Mouse (Mus musculus): ENCODE measurements around the gene Wdr18.

Wdr18 gene

DNA sequence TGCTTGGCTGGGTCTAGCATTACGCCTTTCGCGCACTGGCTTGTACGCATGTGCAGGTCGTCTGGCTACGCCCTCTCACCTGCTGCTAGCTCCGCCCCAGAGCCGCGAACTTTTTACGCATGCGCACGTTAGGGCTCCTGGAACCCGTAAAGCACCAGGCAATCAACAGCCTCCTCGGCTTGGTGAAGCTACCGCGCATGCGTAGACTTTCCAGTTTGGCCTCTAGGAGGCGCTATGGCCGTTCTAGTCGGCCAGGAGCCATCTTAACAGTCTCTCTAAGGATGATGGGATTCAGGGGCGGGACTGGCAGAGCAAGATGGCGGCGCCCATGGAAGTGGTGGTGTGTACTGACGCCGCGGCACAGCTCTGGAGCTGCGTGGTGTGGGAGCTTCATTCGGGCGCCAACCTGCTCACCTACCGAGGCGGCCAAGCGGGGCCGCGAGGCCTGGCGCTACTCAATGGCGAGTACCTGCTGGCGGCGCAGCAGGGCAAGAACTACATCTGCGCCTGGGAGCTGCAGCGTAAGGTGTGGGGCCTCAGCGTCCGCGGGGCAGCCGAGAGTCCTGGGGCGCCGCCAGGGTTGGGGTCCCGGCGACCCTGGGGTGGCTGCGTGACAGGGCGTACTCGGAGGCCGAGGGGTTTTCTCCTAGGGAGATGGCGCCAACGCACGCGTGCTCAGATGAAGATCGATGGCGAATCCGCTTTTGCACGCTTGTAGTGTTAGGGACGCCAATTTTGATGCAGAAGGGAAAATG is at the start of gene Wdr18:
Wdr18 (plus strand) TSS at position 306 of the 755 bp plus-strand sequence.
- peak; percentile 99 for DNase-seq (ENCODE audit: low spot score)

DNA sequence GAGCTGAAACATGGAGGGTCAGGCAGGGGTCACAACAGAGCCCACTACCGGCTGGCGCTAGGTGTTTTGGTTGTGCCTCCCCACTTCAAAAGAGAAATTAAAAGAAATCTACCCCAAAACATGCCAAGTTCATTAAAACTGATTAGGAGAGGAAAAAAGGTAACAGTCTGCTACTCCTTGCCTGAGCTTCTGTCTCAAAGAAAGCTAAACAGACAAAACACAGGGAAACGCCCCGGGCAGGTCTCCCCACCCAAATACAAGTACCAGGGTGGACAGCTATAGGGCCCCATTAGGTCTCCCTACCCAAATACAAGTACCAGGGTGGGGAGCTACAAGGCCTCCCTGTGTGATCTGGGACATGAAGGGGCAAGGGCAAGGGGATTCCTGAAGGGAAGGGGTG is 49.4 kb upstream of the Wdr18 start, which contains the start of gene Gm26602:
Gm26602 (plus strand) TSS at position 301 of the 400 bp plus-strand sequence.
- DNase-seq (ENCODE audit: low spot score) = no peak

GRCm38 (mm10) chr10:79912412-79912811 is 47.5 kb upstream of the Wdr18 start:
- no peak for DNase-seq (ENCODE audit: low spot score)

- DNase-seq (ENCODE audit: low spot score) = no peak
These were observed 45.6 kb upstream of the Wdr18 start for GRCm38 (mm10) chr10:79914131-79914947.

DNA sequence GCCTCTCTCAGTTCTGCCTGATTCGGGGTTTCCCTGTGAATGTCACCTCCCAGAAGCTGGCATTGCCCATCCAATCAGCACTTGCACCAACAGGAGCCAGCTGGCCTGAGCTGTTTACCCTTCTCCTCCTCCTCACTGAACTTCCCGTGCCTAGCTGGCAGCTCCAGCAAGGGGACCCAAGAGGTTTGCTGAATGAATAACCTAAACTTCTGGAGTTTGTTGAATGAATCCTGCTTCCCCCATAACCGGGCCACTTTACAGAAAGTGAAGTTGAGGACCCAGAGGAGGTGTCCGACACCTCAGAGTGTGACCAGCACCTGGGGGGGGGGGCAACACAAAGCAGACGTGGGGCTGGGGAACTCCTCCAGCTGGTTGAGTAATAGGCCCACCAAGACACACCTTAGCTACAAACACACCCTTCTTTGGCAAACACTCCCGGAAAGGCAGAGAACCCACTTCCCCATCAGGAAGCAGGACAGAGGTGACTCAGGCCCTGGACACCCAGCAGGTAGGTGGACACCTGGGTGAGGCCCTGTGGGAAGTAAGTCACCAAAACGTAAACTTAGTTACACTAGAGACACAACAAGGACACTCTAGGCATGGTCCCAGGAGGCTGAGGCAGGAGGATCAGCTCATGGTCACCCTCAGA is 44.9 kb upstream of the Wdr18 start:
- no peak for DNase-seq (ENCODE audit: low spot score)

GRCm38 (mm10) chr10:79916081-79916480 is 43.9 kb upstream of the Wdr18 start:
- DNase-seq (ENCODE audit: low spot score) = no peak

DNA sequence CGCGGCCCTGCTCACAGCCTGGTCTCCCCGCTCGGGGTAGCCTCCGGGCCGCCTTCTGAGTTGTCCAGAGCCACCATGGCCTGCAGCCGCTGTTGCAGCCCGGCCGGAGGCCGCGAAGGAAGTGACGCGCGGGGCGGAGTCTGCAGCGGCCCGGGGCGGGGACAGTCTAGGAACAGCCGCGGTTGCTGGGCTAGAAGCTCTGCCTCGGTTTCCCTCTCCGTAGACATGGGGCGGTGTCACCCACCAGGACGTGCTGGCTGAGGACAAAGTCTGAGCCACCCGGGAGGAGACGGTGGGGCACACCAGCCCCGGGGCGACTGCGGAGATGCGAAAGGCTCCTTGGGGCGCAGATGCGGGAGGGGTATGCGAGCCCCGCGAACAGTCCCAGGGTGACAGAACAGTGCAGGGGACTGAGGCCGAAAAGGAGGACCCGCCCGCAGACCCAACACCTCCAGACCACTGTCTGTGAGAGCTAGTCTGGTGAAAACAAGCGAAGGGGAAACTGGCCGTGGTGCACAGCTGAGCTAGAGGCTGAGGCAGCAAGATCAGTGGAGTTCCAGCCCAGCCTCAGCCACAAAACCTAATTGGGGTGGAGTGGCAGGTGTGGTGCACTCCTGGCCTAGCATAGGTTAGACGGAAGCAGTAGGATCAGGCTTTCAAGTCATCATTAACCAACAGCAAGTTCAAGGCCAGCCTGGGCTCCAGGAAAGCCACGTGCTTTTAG is 43.0 kb upstream of the Wdr18 start, which contains the start of gene Kiss1r:
Kiss1r (plus strand) TSS at position 164 of the 724 bp plus-strand sequence.
- DNase-seq (ENCODE audit: low spot score) = peak; percentile 94

DNA sequence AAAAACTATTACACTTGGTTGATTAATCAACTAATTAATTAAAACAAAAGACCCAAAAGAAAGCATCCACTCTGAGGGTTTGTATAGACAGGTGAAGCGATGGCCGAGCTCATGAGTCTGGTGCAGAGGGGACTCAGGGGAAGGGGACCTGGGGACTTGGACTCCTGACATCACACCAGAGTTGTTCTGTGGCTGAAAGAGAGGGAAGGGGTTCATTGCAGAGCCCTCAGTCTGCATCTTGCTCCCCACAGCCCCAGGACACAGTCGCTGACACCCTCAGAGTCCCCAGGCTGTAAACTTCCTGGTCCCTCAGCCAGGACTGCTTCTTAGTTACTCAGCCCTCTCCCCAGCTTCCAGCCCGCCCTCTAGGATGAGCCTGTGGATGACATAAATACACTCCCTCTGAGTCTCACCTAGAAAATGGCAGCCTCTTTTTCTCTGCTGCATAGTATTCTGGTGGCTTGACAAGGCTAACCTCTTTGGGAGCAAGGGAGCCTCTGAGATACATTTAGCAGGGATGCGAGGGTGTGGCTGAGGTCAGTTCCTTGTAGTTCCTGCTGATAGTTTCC is 42.3 kb upstream of the Wdr18 start:
- DNase-seq (ENCODE audit: low spot score) = no peak

DNA sequence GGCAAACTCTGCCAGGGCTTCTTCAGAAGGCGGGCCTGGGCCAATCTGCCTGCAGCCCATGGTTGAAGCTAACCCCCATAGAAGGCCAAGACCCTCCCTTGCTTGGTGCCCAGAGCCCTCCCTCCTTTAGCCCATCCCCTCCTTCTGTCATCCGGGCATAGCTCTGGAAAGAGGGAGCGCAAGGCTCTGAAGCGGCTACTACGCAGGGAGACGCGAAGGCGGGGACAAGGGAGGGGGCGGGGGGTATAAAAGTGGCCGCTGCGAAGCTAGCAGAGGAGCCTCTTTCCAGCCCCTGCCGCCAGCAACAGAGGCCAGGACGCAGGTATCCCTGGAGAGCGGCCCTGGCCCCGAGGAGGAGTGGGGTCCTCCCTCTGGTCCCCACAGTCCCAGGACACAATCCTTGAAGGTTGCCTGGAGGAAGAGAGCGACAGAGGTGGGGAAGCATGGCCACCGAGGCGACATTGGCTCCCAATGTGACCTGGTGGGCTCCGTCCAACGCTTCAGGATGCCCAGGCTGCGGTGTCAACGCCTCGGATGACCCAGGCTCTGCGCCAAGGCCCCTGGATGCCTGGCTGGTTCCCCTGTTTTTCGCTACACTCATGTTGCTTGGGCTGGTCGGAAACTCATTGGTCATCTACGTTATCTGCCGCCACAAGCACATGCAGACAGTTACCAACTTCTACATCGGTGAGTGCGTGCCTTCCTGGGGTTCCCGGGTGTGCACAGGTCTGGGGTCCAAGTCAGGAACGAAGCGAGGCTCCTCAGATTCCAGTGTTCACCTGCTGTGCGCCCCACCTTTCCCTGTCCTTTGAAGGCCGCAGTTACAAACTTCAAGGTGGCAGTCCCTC is 41.5 kb upstream of the Wdr18 start:
- no peak for DNase-seq (ENCODE audit: low spot score)

DNA sequence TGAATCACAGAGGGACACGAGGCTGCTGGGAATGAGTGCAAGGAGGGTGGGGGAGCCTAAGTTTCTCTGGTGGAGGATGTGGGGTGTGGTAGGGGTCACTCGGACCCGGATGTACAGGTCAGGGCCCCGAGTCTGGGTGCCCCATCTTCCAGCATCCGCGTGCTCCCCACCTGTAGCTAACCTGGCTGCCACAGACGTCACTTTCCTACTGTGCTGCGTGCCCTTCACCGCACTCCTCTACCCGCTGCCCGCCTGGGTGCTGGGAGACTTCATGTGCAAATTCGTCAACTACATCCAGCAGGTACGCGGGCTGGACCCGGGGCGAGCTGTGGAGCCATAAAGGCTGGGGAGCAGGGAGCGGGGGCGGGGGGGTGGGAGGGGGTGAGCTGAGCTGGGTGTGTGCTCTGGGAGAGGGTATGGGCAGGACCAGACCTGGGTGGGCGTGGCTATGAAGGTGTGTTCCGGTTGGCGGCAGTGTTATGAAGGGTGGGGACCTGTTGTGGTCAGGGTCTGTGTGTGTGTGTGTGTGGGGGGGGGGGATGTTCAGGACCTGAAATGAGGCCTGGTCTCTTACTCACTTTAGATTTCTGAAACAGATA is 40.6 kb upstream of the Wdr18 start:
- DNase-seq (ENCODE audit: low spot score) = no peak

DNA sequence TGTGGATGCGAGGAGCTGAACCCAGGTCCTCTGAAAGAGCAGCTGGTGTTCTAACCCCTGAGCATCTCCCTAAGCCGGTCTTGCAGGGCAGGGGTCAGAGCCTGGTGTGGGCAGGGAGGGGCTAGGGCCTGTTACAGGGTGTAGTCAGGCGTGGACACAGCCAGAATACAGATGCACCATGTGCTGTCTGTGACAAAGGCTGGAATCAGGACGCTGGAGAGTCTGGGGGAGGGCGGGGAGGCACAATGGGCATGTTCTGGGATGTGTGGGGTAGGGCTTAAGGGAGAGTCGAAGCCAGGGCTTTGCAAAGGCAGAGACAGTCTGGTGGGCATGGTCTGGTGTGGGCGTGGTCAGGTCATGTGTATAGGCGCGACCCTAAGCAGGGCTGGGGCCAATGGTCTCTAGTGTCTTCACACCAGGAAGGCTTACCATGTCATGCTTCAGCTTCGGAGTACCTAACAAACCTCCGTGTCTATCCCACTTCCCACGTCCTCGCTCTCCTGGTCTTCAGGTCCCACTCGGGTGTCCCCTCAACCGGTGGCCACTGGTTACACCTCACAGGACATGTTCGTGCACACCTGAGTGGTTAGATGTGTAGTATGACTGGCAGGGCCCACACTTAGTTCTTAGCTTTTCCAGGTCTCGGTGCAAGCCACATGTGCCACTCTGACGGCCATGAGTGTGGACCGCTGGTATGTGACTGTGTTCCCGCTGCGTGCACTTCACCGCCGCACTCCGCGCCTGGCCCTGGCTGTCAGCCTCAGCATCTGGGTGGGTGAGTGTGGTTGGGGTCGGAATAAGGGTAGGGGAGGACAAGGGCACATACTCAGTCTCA is 39.7 kb upstream of the Wdr18 start:
- no peak for DNase-seq (ENCODE audit: low spot score)

GRCm38 (mm10) chr10:79920958-79921535 is 38.9 kb upstream of the Wdr18 start, which contains the start of gene R3hdm4:
TSS of gene R3hdm4 (minus strand) at chr10:79921208.
- DNase-seq (ENCODE audit: low spot score) = no peak

GRCm38 (mm10) chr10:79921572-79921971 is 38.4 kb upstream of the Wdr18 start:
- DNase-seq (ENCODE audit: low spot score) = no peak

DNA sequence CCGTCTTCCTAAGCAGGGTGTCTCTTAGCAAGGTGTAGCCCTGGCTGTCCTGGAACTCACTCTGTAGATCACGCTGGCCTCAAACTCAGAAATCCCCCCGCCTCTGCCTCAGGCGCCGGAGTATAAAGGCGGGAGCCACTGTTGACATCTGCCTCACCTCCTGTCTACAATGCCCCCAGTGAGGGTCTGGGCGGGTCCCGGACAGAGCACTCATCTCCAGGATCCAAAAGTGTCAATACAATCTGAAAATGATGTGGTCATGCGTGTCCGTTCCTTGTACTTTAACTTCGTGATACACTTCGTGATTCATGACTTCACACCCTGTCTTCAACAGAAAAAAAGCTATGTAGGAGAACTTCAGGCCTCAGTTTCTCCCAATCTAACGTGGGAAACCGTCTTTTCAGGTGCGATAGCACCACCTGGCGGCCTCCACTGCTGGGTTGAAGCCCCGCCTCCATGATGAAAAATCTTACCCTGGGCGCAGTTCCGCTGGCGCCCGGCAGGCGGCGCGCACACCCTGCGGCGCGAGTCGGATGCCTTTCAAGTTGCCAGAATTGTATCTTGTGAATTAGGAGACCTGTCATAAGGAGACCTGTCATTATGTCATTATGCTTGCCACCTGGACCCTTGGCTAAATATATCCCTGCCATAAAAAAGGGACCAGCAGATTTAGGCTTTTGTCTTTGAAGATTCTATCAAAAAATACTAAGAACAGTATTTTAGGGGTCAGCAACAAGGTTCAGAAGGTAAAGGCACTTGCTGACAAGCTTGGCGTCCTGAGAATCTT is 34.8 kb upstream of the Wdr18 start:
- DNase-seq (ENCODE audit: low spot score) = peak; percentile 96

- DNase-seq (ENCODE audit: low spot score) = no peak
These were observed 34.0 kb upstream of the Wdr18 start for GRCm38 (mm10) chr10:79925785-79926490.

- peak; percentile 93 for DNase-seq (ENCODE audit: low spot score)
These were observed 33.2 kb upstream of the Wdr18 start, which contains the start of gene Arid3a for GRCm38 (mm10) chr10:79926491-79927323. TSS of gene Arid3a (plus strand) at chr10:79927043.

Measured in testis, postnatal 10 days (tissue).